Mouse (Mus musculus): ENCODE measurements at regions not wholly inside any gene's neighbourhood (a gene's known extent, or its start where the extent isn't known, plus 50 kb on each side); places are given as distances from the start of the nearest gene placed in this dataset.

- H3K9ac ChIP-seq (ENCODE audit: low read depth, low read length), result no peak overlapping the region
- H3K27me3 ChIP-seq (ENCODE audit: insufficient read depth, low read length), result no peaks in the 10 kb centered on the region
- TF ChIP-seq CTCF (IDR thresholded peaks at IDR 0.05; ENCODE audit: low read depth), result no peak
- no peak overlapping the region for H3K27ac ChIP-seq
- no peaks in the 10 kb centered on the region for H3K36me3 ChIP-seq (ENCODE audit: insufficient read depth, low read length)
- no peaks in the 10 kb centered on the region for H3K4me1 ChIP-seq (replicated peaks; ENCODE audit: insufficient read depth, low read length)
- DNase-seq (ENCODE audit: low spot score), result no peak
- H3K4me3 ChIP-seq (replicated peaks; ENCODE audit: low read depth, low read length), result no peak overlapping the region
- no peak overlapping the region for H3K4me2 ChIP-seq (ENCODE audit: low read length)
- H3K9me3 ChIP-seq (replicated peaks; ENCODE audit: low read length), result no peaks in the 10 kb centered on the region
- no peak for ATAC-seq (replicated peaks; ENCODE audit: low FRiP score, low read depth)
These were observed 339.6 kb upstream of the Rag2 start for GRCm38 (mm10) chr2:101284886-101285285.

- no peak overlapping the region for H3K9ac ChIP-seq (ENCODE audit: low read depth, low read length)
- H3K27me3 ChIP-seq (ENCODE audit: insufficient read depth, low read length), result no peaks in the 10 kb centered on the region
- ATAC-seq (replicated peaks; ENCODE audit: low FRiP score, low read depth) (no peak), DNase-seq (ENCODE audit: low spot score) (no peak)
- H3K36me3 ChIP-seq (ENCODE audit: insufficient read depth, low read length), result no peaks in the 10 kb centered on the region
- H3K27ac ChIP-seq, result no peak overlapping the region
- H3K4me2 ChIP-seq (ENCODE audit: low read length), result no peak overlapping the region
- H3K9me3 ChIP-seq (replicated peaks; ENCODE audit: low read length), result no peaks in the 10 kb centered on the region
- H3K4me3 ChIP-seq (replicated peaks; ENCODE audit: low read depth, low read length), result no peak overlapping the region
- 87% methylated on average over 1 of the region's 1 CpGs for WGBS
- H3K4me1 ChIP-seq (replicated peaks; ENCODE audit: insufficient read depth, low read length), result no peaks in the 10 kb centered on the region
- no peak for TF ChIP-seq CTCF (IDR thresholded peaks at IDR 0.05; ENCODE audit: low read depth)
These were observed 336.4 kb upstream of the Rag2 start for GRCm38 (mm10) chr2:101288119-101288518.

- H3K4me1 ChIP-seq (replicated peaks; ENCODE audit: insufficient read depth, low read length), result no peaks in the 10 kb centered on the region
- DNase-seq (ENCODE audit: low spot score), result peak; percentile 36
- H3K27me3 ChIP-seq (ENCODE audit: insufficient read depth, low read length), result no peaks in the 10 kb centered on the region
- H3K9me3 ChIP-seq (replicated peaks; ENCODE audit: low read length), result no peaks in the 10 kb centered on the region
- H3K36me3 ChIP-seq (ENCODE audit: insufficient read depth, low read length), result no peaks in the 10 kb centered on the region
- peak; percentile 74 for TF ChIP-seq CTCF (IDR thresholded peaks at IDR 0.05; ENCODE audit: low read depth)
- no peak overlapping the region for H3K4me3 ChIP-seq (replicated peaks; ENCODE audit: low read depth, low read length)
- no peak overlapping the region for H3K4me2 ChIP-seq (ENCODE audit: low read length)
- H3K9ac ChIP-seq (ENCODE audit: low read depth, low read length), result no peak overlapping the region
- no peak for ATAC-seq (replicated peaks; ENCODE audit: low FRiP score, low read depth)
- H3K27ac ChIP-seq, result no peak overlapping the region
- 44% methylated on average over 2 of the region's 2 CpGs for WGBS
These were observed 335.4 kb upstream of the Rag2 start for GRCm38 (mm10) chr2:101289168-101289567.

- 89% methylated on average over 4 of the region's 4 CpGs for WGBS
- H3K4me1 ChIP-seq (replicated peaks; ENCODE audit: insufficient read depth, low read length), result no peaks in the 10 kb centered on the region
- no peak overlapping the region for H3K4me2 ChIP-seq (ENCODE audit: low read length)
- no peaks in the 10 kb centered on the region for H3K36me3 ChIP-seq (ENCODE audit: insufficient read depth, low read length)
- no peaks in the 10 kb centered on the region for H3K9me3 ChIP-seq (replicated peaks; ENCODE audit: low read length)
- no peak for TF ChIP-seq CTCF (IDR thresholded peaks at IDR 0.05; ENCODE audit: low read depth)
- no peak overlapping the region for H3K4me3 ChIP-seq (replicated peaks; ENCODE audit: low read depth, low read length)
- no peak overlapping the region for H3K27ac ChIP-seq
- H3K9ac ChIP-seq (ENCODE audit: low read depth, low read length), result no peak overlapping the region
- DNase-seq (ENCODE audit: low spot score) (no peak), ATAC-seq (replicated peaks; ENCODE audit: low FRiP score, low read depth) (no peak)
- no peaks in the 10 kb centered on the region for H3K27me3 ChIP-seq (ENCODE audit: insufficient read depth, low read length)
These were observed 333.8 kb upstream of the Rag2 start for GRCm38 (mm10) chr2:101290738-101291137.

- no peak for TF ChIP-seq CTCF (IDR thresholded peaks at IDR 0.05; ENCODE audit: low read depth)
- Histone ChIP-seq H3K27me3 (ENCODE audit: insufficient read depth, low read length) (no peaks in the 10 kb centered on the region), H3K4me3 (replicated peaks; ENCODE audit: low read depth, low read length) (no peak overlapping the region), H3K4me1 (replicated peaks; ENCODE audit: insufficient read depth, low read length) (no peaks in the 10 kb centered on the region), H3K27ac (no peak overlapping the region), H3K9me3 (replicated peaks; ENCODE audit: low read length) (no peaks in the 10 kb centered on the region), H3K36me3 (ENCODE audit: insufficient read depth, low read length) (no peaks in the 10 kb centered on the region), H3K9ac (ENCODE audit: low read depth, low read length) (no peak overlapping the region), H3K4me2 (ENCODE audit: low read length) (no peak overlapping the region)
- 29% methylated on average over 10 of the region's 10 CpGs for WGBS
- no peak for ATAC-seq (replicated peaks; ENCODE audit: low FRiP score, low read depth)
- DNase-seq (ENCODE audit: low spot score), result no peak
These were observed 328.7 kb upstream of the Rag2 start for GRCm38 (mm10) chr2:101295678-101296368.

GRCm38 (mm10) chr2:101296369-101296682 lies 328.2 kb upstream of the Rag2 start:
- ATAC-seq (replicated peaks; ENCODE audit: low FRiP score, low read depth), result no peak
- H3K4me3 ChIP-seq (replicated peaks; ENCODE audit: low read depth, low read length), result no peak overlapping the region
- 35% methylated on average over 3 of the region's 3 CpGs for WGBS
- no peak for DNase-seq (ENCODE audit: low spot score)
- no peaks in the 10 kb centered on the region for H3K9me3 ChIP-seq (replicated peaks; ENCODE audit: low read length)
- H3K27me3 ChIP-seq (ENCODE audit: insufficient read depth, low read length), result no peaks in the 10 kb centered on the region
- no peak overlapping the region for H3K27ac ChIP-seq
- no peak overlapping the region for H3K9ac ChIP-seq (ENCODE audit: low read depth, low read length)
- H3K4me1 ChIP-seq (replicated peaks; ENCODE audit: insufficient read depth, low read length), result no peaks in the 10 kb centered on the region
- H3K36me3 ChIP-seq (ENCODE audit: insufficient read depth, low read length), result no peaks in the 10 kb centered on the region
- no peak for TF ChIP-seq CTCF (IDR thresholded peaks at IDR 0.05; ENCODE audit: low read depth)
- H3K4me2 ChIP-seq (ENCODE audit: low read length), result no peak overlapping the region

- no peaks in the 10 kb centered on the region for H3K27me3 ChIP-seq (ENCODE audit: insufficient read depth, low read length)
- H3K9ac ChIP-seq (ENCODE audit: low read depth, low read length), result no peak overlapping the region
- no peak for DNase-seq (ENCODE audit: low spot score)
- no peaks in the 10 kb centered on the region for H3K4me1 ChIP-seq (replicated peaks; ENCODE audit: insufficient read depth, low read length)
- ATAC-seq (replicated peaks; ENCODE audit: low FRiP score, low read depth), result no peak
- H3K9me3 ChIP-seq (replicated peaks; ENCODE audit: low read length), result no peaks in the 10 kb centered on the region
- no peak overlapping the region for H3K4me3 ChIP-seq (replicated peaks; ENCODE audit: low read depth, low read length)
- TF ChIP-seq CTCF (IDR thresholded peaks at IDR 0.05; ENCODE audit: low read depth), result no peak
- H3K36me3 ChIP-seq (ENCODE audit: insufficient read depth, low read length), result no peaks in the 10 kb centered on the region
- no peak overlapping the region for H3K27ac ChIP-seq
- no peak overlapping the region for H3K4me2 ChIP-seq (ENCODE audit: low read length)
These were observed 327.7 kb upstream of the Rag2 start for GRCm38 (mm10) chr2:101296778-101297177.
